Mouse (Mus musculus) lung, postnatal 0 days (tissue): ENCODE results near the gene Abca9. TPM values are rescaled to one million over a fixed set of nuclear protein-coding genes. Genes with fewer than 3 reads are reported as not detected.

ENCODE experiments used
- ATAC-seq: fragments of 200-750 bp; cut with Nextera tagmentation; 2 replicates; pipeline ENCODE4 v1.8.0; 2017; ENCODE audit warnings: moderate library complexity
- DNase-seq: peaks from one replicate; pipeline ENCODE4 v3.0.0-alpha.2; 2016; ENCODE audit warnings: low spot score
- H3K27ac ChIP-seq: fragments of 300-500 bp; sonication (generic); 2 replicates; pipeline ENCODE4 v1.5.1; 2014; ENCODE audit warnings: antibody characterized with exemption, mild to moderate bottlenecking, low read length, mixed read lengths
- H3K27me3 ChIP-seq: fragments of 300-500 bp; sonication (generic); replicated peaks from 2 replicates; pipeline ENCODE4 v1.6.1; 2014; ENCODE audit warnings: low read length, mixed read lengths; ENCODE audit not compliant: insufficient read depth
- H3K36me3 ChIP-seq: fragments of 300-500 bp; sonication (generic); 2 replicates; pipeline ENCODE4 v1.6.1; 2014; ENCODE audit warnings: low read length, mixed read lengths; ENCODE audit not compliant: insufficient read depth
- H3K4me1 ChIP-seq: fragments of 300-500 bp; sonication (generic); 2 replicates; pipeline ENCODE4 v1.6.1; 2014; ENCODE audit warnings: antibody characterized with exemption, low read depth, low read length, mixed read lengths; ENCODE audit not compliant: insufficient read depth
- H3K4me2 ChIP-seq: fragments of 300-500 bp; sonication (generic); replicated peaks from 2 replicates; pipeline ENCODE4 v1.6.1; 2014; ENCODE audit warnings: low read depth, mild to moderate bottlenecking, low read length, moderate library complexity, mixed read lengths
- H3K4me3 ChIP-seq: fragments of 300-500 bp; sonication (generic); 2 replicates; pipeline ENCODE4 v1.5.1; 2014; ENCODE audit warnings: low read depth, low read length
- H3K9ac ChIP-seq: fragments of 300-500 bp; sonication (generic); replicated peaks from 2 replicates; pipeline ENCODE4 v1.6.1; 2014; ENCODE audit warnings: low read depth, mild to moderate bottlenecking
- H3K9me3 ChIP-seq: fragments of 300-500 bp; sonication (generic); 2 replicates; pipeline ENCODE4 v1.6.1; 2016; ENCODE audit warnings: low read length, mixed read lengths
- CTCF ChIP-seq: IDR thresholded peaks from 2 replicates; pipeline ENCODE4 v1.5.1; 2016; ENCODE audit warnings: antibody characterized with exemption, mild to moderate bottlenecking
- EP300 ChIP-seq: IDR thresholded peaks from 2 replicates; pipeline ENCODE4 v1.6.1; 2016; ENCODE audit warnings: antibody characterized with exemption, mild to moderate bottlenecking, control low read depth
- WGBS: fragments of 180-500 bp; shearing (Covaris S2); extraction: QIAGEN DNeasy Blood & Tissue Kit; methylation state at CpG from one replicate; pipeline ENCODE4 v1.1.7; 2014; 5-methylcytosine and 5-hydroxymethylcytosine counted together
- polyA plus RNA-seq: library from polyadenylated mRNA; unstranded; fragments of >200 nt; fragmentation: Nextera tagmentation; extraction: Ambion mirVana; gene quantifications from 2 replicates; pipeline ENCODE4 v1.2.1, GENCODE M21; 2015

Gene Abca9
- polyA plus RNA-seq, 1 experiment from 2014 or later = 0.93 TPM

DNA sequence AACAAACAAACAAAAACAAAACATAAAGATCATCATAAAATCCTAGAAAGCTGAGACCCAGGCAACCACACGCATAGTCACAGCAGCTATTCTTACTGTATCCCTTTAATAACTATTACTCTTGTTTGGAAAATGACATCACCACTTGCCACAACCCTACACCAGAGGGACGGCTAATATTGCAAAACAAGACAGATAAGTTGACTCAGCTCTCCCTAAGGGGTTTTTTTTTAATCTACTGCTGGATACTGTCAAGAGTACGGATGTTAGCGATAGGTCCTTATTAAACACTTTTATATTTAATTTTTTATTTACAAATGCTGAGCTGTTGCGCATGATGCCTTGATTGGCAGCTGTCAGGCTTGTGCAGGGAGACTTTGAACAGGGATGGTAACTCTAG, 37.2 kb downstream of the Abca9 start:
- H3K36me3 ChIP-seq = no peaks in the 10 kb centered on the region
- no peak overlapping the region for H3K27ac ChIP-seq
- no peak for TF ChIP-seq CTCF
- no peak for TF ChIP-seq EP300
- no peaks in the 10 kb centered on the region for H3K27me3 ChIP-seq
- ATAC-seq = peak; percentile 38; the same call in 1 of the 2 replicates
- no peak overlapping the region for H3K4me2 ChIP-seq
- peak; percentile 76 for DNase-seq
- WGBS = 54% methylated on average over 5 of the region's 5 CpGs
- H3K4me1 ChIP-seq = no peaks in the 10 kb centered on the region
- no peak overlapping the region for H3K4me3 ChIP-seq
- H3K9me3 ChIP-seq = no peaks in the 10 kb centered on the region
- H3K9ac ChIP-seq = no peak overlapping the region

DNA sequence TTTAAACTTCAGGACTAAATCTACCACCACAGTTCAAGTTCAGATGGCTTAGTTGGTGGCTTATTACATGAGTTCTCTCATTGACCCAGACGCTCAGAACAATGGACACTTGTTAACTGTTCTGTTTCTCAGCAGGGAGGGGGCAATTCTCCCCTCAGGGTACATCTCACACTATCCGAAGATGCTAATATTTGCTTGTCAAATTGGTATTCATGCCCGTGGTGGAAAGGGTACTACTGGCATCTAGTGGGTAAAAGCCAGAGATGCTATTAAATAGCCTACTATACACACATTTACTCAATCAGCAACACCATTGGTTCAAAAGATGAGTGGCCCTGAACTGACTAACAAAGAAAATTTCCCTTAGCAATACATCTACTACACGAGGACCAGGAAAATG, 56.9 kb downstream of the Abca9 start:
- Histone ChIP-seq H3K27ac (no peak overlapping the region), H3K27me3 (no peaks in the 10 kb centered on the region), H3K36me3 (no peaks in the 10 kb centered on the region), H3K4me1 (no peaks in the 10 kb centered on the region), H3K9ac (no peak overlapping the region), H3K4me3 (no peak overlapping the region), H3K9me3 (no peaks in the 10 kb centered on the region), H3K4me2 (no peak overlapping the region)
- peak; percentile 56 for TF ChIP-seq CTCF
- no peak for TF ChIP-seq EP300
- 46% methylated on average over 4 of the region's 4 CpGs for WGBS
- ATAC-seq = no peak
- DNase-seq = no peak

DNA sequence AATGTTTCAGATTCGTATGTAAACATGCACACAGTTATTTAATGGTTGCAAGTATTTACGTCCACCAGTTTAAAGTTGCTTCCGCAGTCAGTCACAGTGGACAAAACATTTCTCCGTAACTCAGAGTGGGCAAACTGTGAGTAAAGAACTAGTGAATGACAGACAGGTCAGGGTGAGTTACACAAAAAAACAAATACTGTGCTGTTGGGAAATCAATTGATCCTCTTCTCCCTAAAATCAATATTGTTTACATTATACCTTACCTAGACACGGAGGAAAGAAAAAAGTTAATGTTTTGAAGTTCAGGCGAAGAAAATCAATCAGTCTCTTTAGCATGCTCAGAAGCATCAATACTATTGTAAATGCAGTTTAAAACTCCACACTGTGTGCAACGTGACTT, 66.6 kb downstream of the Abca9 start:
- ATAC-seq = no peak
- Histone ChIP-seq H3K9me3 (no peaks in the 10 kb centered on the region), H3K27me3 (no peaks in the 10 kb centered on the region), H3K4me3 (no peak overlapping the region), H3K9ac (no peak overlapping the region), H3K4me2 (no peak overlapping the region), H3K27ac (no peak overlapping the region), H3K36me3 (no peaks in the 10 kb centered on the region), H3K4me1 (no peaks in the 10 kb centered on the region)
- 71% methylated on average over 7 of the region's 7 CpGs for WGBS
- TF ChIP-seq EP300 = no peak
- no peak for TF ChIP-seq CTCF
- DNase-seq = no peak

DNA sequence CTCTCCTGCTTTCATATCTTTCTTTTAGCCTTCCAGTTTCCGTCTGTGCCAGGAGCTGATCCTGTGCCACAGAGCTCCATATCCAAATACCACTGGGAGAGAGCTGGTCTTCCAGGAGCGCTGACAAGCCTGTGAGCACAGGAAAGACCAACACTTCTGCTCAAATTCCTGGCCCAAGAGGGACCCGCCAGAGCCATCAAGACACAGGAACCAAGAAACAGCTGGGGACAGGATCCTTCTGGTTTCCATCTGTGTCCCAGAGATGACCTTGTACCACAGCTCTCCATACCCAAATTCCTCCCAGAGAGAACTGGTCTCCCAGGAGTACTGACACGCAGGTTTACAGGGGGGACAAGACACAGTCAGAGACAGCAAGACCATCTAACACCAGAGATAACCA, 69.1 kb downstream of the Abca9 start:
- 53% methylated on average over 4 of the region's 4 CpGs for WGBS
- TF ChIP-seq CTCF (no peak), EP300 (no peak)

DNA sequence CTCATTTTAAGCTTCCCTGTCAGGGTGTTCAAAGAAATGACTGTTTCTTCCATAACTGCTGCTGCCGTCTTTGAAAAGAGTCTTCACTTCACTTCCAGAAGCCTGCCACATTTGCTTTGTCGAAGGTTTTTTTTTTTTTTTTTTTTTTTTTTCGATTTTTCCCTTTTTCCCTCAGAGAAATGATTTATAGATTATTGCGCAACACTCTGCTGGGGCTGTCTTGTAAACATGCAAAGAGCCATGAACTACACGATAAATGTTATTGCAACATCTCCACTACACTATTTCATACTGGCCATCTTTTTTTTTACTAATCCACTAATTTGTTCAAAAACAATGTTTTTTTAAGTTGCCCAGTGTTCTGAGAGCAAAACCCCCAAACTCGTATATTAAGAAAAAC, 70.5 kb downstream of the Abca9 start:
- Histone ChIP-seq H3K9me3 (no peaks in the 10 kb centered on the region), H3K9ac (no peak overlapping the region), H3K27me3 (no peaks in the 10 kb centered on the region), H3K4me3 (no peak overlapping the region), H3K36me3 (no peaks in the 10 kb centered on the region), H3K4me2 (no peak overlapping the region), H3K27ac (no peak overlapping the region), H3K4me1 (no peaks in the 10 kb centered on the region)
- no peak for ATAC-seq
- TF ChIP-seq CTCF (no peak), EP300 (no peak)
- 40% methylated on average over 6 of the region's 6 CpGs for WGBS
- DNase-seq = peak; percentile 76

More for the DNA sequence above, 69.1 kb downstream of the Abca9 start:
- H3K4me1 ChIP-seq = no peaks in the 10 kb centered on the region
- no peak overlapping the region for H3K4me3 ChIP-seq
- H3K36me3 ChIP-seq = no peaks in the 10 kb centered on the region
- no peaks in the 10 kb centered on the region for H3K27me3 ChIP-seq
- no peak overlapping the region for H3K9ac ChIP-seq
- DNase-seq = no peak
- no peak overlapping the region for H3K4me2 ChIP-seq
- no peak overlapping the region for H3K27ac ChIP-seq
- no peak for ATAC-seq
- no peaks in the 10 kb centered on the region for H3K9me3 ChIP-seq

DNA sequence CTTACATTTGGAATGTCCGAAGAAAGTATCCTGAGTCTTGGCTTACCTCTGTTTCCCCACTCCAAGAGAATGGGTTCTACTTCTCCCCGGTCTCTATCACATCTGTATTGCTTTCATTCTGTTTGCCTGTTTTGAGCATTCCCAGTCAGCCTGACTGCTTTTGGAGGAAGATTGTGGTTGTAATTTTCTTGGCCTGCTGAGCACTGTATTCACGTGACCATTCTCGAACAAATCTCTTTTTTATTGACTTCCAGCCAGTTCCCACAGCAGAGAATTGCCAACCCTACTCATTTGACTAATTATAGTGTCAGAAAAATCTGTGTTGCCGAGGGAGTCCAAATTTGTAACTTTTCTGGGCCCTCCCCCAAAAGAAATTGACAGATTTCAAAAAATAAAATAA, 72.1 kb downstream of the Abca9 start, which contains the start of gene Abca8a:
TSS of gene Abca8a (minus strand) at position 121 of the 400 bp plus-strand sequence.
- H3K4me1 ChIP-seq = no peaks in the 10 kb centered on the region
- no peaks in the 10 kb centered on the region for H3K36me3 ChIP-seq
- H3K9me3 ChIP-seq = no peaks in the 10 kb centered on the region
- no peaks in the 10 kb centered on the region for H3K27me3 ChIP-seq
- H3K4me3 ChIP-seq = 0 out of 2 replicates have a peak within 1 kb of the TSS, but pooled peaks have one; percentile 3
- no peak for TF ChIP-seq EP300
- no peak for TF ChIP-seq CTCF
- DNase-seq (peak; percentile 52), ATAC-seq (no peak)
- H3K9ac ChIP-seq = no peak within 1 kb of the TSS
- peak within 1 kb of the TSS; percentile 15; the same call in 1 of the 2 replicates for H3K4me2 ChIP-seq
- WGBS = 42% methylated on average over 5 of the region's 5 CpGs
- H3K27ac ChIP-seq = no peak within 1 kb of the TSS

DNA sequence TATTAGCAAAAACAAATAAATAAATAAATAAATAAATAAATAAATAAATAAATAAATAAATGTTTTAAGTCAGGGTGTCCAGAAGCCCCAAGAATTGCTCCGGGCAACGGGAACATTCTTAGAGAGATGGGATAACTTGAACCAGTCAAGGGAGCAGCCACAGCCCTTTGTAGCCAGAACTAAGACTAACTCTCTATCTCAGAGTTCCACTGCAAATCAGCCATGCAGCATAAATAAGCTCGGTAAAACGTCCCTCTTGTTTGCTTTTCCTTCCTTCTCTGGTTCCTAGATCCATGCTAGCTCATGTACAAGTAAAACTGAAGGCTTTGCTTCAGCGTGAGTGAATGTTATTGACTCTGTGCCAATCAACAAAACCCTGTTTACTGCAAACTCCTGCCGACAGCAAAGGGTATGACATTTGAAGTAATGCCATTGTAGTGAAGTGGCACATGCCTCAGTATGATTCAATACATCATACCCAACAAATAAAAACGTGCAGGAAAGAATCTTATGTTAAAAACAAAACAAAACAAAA, 73.1 kb downstream of the Abca9 start:
- WGBS = 48% methylated on average over 7 of the region's 7 CpGs
- Histone ChIP-seq H3K4me3 (0 out of 2 replicates have a peak overlapping the region, but pooled peaks have one; percentile 3), H3K9ac (no peak overlapping the region), H3K9me3 (no peaks in the 10 kb centered on the region), H3K36me3 (no peaks in the 10 kb centered on the region), H3K4me1 (no peaks in the 10 kb centered on the region), H3K27ac (no peak overlapping the region), H3K4me2 (peak overlapping the region; percentile 15; the same call in 1 of the 2 replicates), H3K27me3 (no peaks in the 10 kb centered on the region)
- DNase-seq = peak; percentile 49
- ATAC-seq = no peak
- TF ChIP-seq CTCF = peak; percentile 26
- TF ChIP-seq EP300 = no peak
